Mouse (Mus musculus) heart, embryonic 12.5 days (tissue): ENCODE results near the gene Tex261. TPM values are rescaled to one million over a fixed set of nuclear protein-coding genes. Genes with fewer than 3 reads are reported as not detected.

Source experiments
- ATAC-seq: fragments of 200-750 bp; cut with Nextera tagmentation; 2 replicates; pipeline ENCODE4 v1.8.0; 2017; ENCODE audit warnings: moderate TSS enrichment, moderate library complexity; ENCODE audit not compliant: insufficient number of reproducible peaks, low FRiP score
- H3K27ac ChIP-seq: fragments of 300-500 bp; sonication (generic); 2 replicates; pipeline ENCODE4 v1.5.1; 2016; ENCODE audit warnings: mild to moderate bottlenecking, moderate library complexity; ENCODE audit not compliant: poor library complexity, severe bottlenecking
- H3K27me3 ChIP-seq: fragments of 300-500 bp; sonication (generic); replicated peaks from 2 replicates; pipeline ENCODE4 v1.6.1; 2016; ENCODE audit warnings: mild to moderate bottlenecking, moderate library complexity
- H3K36me3 ChIP-seq: fragments of 300-500 bp; sonication (generic); 2 replicates; pipeline ENCODE4 v1.6.1; 2016; ENCODE audit warnings: mild to moderate bottlenecking, moderate library complexity
- H3K4me1 ChIP-seq: fragments of 300-500 bp; sonication (generic); replicated peaks from 2 replicates; pipeline ENCODE4 v1.6.1; 2016; ENCODE audit warnings: mild to moderate bottlenecking
- H3K4me2 ChIP-seq: fragments of 300-500 bp; sonication (generic); 2 replicates; pipeline ENCODE4 v1.6.1; 2016; ENCODE audit warnings: mild to moderate bottlenecking, moderate library complexity
- H3K4me3 ChIP-seq: fragments of 300-500 bp; sonication (generic); 2 replicates; pipeline ENCODE4 v1.5.1; 2016; ENCODE audit warnings: mild to moderate bottlenecking
- H3K9ac ChIP-seq: fragments of 300-500 bp; sonication (generic); 2 replicates; pipeline ENCODE4 v1.6.1; 2016; ENCODE audit warnings: mild to moderate bottlenecking, moderate library complexity
- H3K9me3 ChIP-seq: fragments of 300-500 bp; sonication (generic); replicated peaks from 2 replicates; pipeline ENCODE4 v1.6.1; 2016; ENCODE audit warnings: mild to moderate bottlenecking, moderate library complexity
- WGBS: fragments of 180-500 bp; shearing (Covaris S2); methylation state at CpG from one replicate; pipeline ENCODE4 v1.1.7; 2016; 5-methylcytosine and 5-hydroxymethylcytosine counted together
- polyA plus RNA-seq: library from polyadenylated mRNA; unstranded; fragments of >200 nt; fragmentation: Nextera tagmentation; extraction: Ambion mirVana; gene quantifications from 2 replicates; pipeline ENCODE4 v1.2.1, GENCODE M21; 2016

Tex261 gene
- 67.7 and 76.3 TPM in 2 replicates for polyA plus RNA-seq

DNA sequence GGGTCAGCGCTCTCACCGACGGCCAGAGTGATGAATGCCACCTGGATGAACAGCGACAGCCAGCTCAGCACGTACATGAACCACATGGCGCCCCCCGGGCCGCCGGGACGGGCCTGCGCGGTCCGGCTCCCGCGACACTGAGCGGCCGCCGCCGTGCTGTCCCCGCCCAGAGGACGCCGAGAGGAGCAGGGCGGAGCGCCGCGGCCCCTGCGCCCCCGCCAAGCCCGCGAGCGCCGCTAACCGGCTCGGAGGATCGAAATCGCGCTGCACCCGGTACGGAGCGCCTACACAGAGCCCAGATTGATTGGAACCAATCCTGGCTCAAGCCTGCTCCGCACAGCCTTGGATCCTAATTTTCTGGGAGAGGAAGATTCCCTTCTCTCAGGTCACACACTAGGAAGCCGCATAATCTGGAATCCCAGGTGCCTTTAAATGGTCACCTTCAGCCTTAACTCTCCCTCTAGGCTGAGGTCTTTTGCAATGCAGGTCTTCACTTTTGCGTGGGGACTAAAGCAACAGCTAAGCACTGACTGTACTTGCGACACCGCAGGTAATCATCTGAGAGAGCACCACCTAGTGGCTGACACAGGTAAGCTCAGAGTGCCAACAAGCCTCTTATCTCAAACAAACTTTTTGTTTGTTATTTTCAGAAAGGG, at the start of gene Tex261:
TSS of gene Tex261 (minus strand) at position 176 of the 656 bp plus-strand sequence.
- H3K27me3 ChIP-seq: no peaks in the 10 kb centered on the region
- peaks cover 29% of the 10 kb centered on the region for H3K36me3 ChIP-seq
- H3K4me2 ChIP-seq: peak within 1 kb of the TSS; percentile 81
- ATAC-seq: peak; percentile 94
- H3K9me3 ChIP-seq: no peaks in the 10 kb centered on the region
- H3K9ac ChIP-seq: peak within 1 kb of the TSS; percentile 95
- H3K4me1 ChIP-seq: peaks cover 16% of the 10 kb centered on the region
- H3K4me3 ChIP-seq: peak within 1 kb of the TSS; percentile 96
- under 1% methylated on average over 45 of the region's 45 CpGs for WGBS
- H3K27ac ChIP-seq: peak within 1 kb of the TSS; percentile 82

DNA sequence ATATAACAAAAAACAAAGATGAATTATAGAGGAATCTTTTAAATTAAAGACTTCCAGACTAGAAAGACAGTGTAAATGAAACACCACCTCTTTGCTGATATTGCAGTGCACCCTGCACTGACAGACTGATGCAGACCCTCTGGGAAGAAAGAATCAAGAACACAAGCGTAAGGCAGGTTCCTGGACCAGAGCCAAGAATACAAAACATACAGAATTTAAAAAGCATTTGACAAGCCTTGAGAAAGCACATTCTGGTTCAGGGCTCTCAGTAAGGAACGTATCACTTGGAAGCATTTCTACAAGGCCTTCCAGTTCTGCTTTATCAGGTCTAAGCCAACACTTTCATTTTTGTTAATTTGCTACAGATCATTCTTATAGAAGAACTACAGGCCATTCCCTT, 46.2 kb upstream of the Tex261 start:
- H3K4me3 ChIP-seq: no peak overlapping the region
- peaks cover 13% of the 10 kb centered on the region; the same call in 1 of the 2 replicates for H3K4me1 ChIP-seq
- no peaks in the 10 kb centered on the region for H3K27me3 ChIP-seq
- H3K36me3 ChIP-seq: 0 out of 2 replicates have a peak, but pooled peaks cover 2% of the 10 kb centered on the region
- WGBS: 37% methylated on average over 2 of the region's 2 CpGs
- ATAC-seq: no peak
- H3K27ac ChIP-seq: no peak overlapping the region
- no peak overlapping the region for H3K4me2 ChIP-seq
- H3K9ac ChIP-seq: no peak overlapping the region
- 0 out of 2 replicates have a peak, but pooled peaks cover 4% of the 10 kb centered on the region for H3K9me3 ChIP-seq

DNA sequence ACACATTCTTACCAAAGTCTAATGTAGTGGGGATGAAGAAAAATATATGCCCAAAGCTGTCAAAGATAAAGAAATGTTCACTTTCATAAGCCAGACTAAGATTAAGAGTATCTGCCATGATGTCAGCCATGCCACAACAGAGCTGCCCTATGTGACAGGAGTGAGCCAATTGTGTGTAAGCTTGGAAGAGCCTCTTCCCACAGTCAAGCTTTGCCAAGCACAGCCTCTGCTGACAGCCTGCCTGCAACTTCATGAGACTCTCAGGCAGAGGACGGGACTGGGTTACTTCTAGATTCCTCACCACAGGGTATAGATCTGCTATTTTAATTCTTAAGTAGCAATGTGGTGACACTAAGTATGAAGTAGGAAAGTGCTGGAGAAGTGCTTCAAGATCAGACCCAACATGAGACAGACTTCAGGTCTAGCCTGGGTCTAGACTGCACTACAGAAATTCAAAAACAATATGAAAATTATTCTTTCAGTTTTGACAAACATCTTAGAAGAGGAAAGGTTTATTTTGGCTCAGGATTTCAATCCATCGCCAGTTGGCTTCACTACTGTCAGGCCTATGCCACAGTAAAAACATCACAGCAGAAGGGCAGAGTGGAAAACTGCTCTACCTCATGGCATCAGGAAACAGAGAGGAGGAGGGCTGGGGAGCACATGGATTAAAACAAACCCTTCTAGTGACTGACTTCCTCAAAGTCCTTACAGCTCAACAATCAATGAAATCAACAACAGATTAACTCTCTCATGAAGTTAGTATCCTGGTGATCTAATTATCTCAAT, 45.3 kb upstream of the Tex261 start:
- Histone ChIP-seq H3K9me3 (0 out of 2 replicates have a peak, but pooled peaks cover 5% of the 10 kb centered on the region), H3K9ac (no peak overlapping the region), H3K4me2 (no peak overlapping the region), H3K4me1 (peaks cover 13% of the 10 kb centered on the region; the same call in 1 of the 2 replicates), H3K27me3 (no peaks in the 10 kb centered on the region), H3K36me3 (0 out of 2 replicates have a peak, but pooled peaks cover 3% of the 10 kb centered on the region), H3K4me3 (no peak overlapping the region), H3K27ac (no peak overlapping the region)
- no peak for ATAC-seq
- 65% methylated on average over 2 of the region's 2 CpGs for WGBS

DNA sequence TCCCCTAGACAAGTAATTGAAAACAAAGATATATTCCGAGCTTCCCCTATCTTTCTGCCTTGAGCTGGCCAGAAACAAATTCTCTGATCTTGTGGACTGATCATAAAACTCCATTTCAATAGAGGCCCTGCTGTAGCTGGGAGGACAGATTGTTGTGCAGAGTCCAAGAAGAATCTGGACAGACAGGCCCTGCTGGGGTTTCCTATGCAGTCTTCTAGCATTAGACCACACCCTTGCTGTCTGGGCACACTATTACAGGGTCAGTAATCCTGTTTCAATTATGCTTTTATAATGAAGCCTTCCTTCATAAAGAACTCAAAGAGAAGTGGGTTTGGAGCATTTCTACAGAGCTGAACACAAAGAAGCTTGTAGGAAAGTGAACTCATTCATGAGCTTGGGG, 43.4 kb upstream of the Tex261 start:
- 0 out of 2 replicates have a peak, but pooled peaks cover 7% of the 10 kb centered on the region for H3K9me3 ChIP-seq
- ATAC-seq: no peak
- no peak overlapping the region for H3K9ac ChIP-seq
- peaks cover 12% of the 10 kb centered on the region for H3K36me3 ChIP-seq
- WGBS: 68% methylated on average over 1 of the region's 1 CpGs
- no peak overlapping the region for H3K4me2 ChIP-seq
- H3K4me3 ChIP-seq: no peak overlapping the region
- no peak overlapping the region for H3K27ac ChIP-seq
- no peaks in the 10 kb centered on the region for H3K27me3 ChIP-seq
- H3K4me1 ChIP-seq: peaks cover 13% of the 10 kb centered on the region; the same call in 1 of the 2 replicates

DNA sequence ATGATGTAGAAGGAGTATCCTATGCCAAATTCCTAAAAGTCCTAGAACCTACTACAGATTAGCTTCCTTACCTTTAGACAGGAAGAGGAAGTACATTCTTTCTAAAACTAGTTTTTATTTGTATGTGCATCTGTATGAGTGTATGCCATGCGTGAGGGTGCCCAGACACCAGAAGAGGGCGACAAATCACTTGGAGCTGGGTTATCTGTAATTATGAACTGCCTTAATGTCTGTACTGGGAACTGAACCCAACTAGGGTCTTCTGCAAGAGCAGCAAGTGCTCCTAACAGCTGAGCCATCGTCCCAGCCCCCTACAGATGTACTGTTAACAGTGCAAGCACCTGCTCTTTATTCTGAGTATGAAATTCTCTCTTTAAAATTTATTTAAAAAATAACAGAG, 40.2 kb upstream of the Tex261 start:
- Histone ChIP-seq H3K27me3 (no peaks in the 10 kb centered on the region), H3K9ac (no peak overlapping the region), H3K9me3 (0 out of 2 replicates have a peak, but pooled peaks cover 7% of the 10 kb centered on the region), H3K36me3 (peaks cover 30% of the 10 kb centered on the region), H3K4me1 (0 out of 2 replicates have a peak, but pooled peaks cover 2% of the 10 kb centered on the region), H3K4me2 (no peak overlapping the region), H3K4me3 (no peak overlapping the region), H3K27ac (no peak overlapping the region)
- 91% methylated on average over 3 of the region's 3 CpGs for WGBS
- ATAC-seq: no peak

DNA sequence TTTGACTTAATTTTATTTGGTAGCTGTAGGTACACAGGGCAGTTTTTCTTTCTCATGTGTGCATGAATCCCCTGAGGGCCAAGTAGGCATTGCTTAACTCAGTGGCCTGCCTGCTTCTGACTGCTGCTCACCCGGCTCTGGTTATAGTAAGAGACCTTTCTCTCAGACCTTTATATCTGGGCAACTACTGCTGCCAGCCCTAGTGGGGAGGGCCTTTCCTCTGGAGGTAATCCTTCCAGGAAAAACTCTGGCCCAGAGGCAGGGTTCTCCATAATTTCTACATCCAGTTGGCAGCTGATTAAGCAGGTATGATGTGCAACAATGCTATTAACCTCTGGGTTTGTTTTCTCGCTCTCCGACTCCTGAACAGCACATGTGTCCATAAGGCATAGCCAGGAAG, 27.2 kb upstream of the Tex261 start:
- Histone ChIP-seq H3K4me3 (no peak overlapping the region), H3K4me2 (no peak overlapping the region), H3K27me3 (no peaks in the 10 kb centered on the region), H3K9ac (no peak overlapping the region), H3K27ac (no peak overlapping the region), H3K9me3 (no peaks in the 10 kb centered on the region), H3K4me1 (no peaks in the 10 kb centered on the region), H3K36me3 (peaks cover 57% of the 10 kb centered on the region)
- WGBS: 85% methylated on average over 3 of the region's 3 CpGs
- ATAC-seq: no peak

DNA sequence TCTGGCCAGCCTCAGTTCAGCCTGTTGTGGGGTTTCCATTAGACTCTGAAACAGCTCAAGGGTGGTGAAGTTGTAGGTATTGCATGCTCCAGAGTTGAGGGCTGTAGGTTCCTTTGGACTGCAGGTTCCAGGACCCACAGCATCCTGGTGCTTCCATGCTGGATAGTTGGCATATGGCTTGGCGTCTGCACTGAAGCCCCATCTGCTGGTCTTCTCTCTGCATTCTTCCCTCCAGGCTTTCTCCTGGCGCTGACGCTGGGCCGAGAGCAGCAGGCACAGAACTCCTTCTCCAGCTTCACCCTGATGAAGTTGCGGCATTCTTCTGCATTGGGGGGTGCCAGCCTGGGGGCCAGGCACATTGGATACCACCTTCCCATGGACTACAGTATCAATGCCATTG, 26.4 kb upstream of the Tex261 start:
- Histone ChIP-seq H3K4me2 (no peak overlapping the region), H3K36me3 (peaks cover 60% of the 10 kb centered on the region), H3K27me3 (no peaks in the 10 kb centered on the region), H3K9me3 (no peaks in the 10 kb centered on the region), H3K4me1 (no peaks in the 10 kb centered on the region), H3K27ac (no peak overlapping the region), H3K9ac (no peak overlapping the region; the same call in 1 of the 2 replicates), H3K4me3 (no peak overlapping the region)
- ATAC-seq: no peak
- WGBS: 85% methylated on average over 5 of the region's 5 CpGs

DNA sequence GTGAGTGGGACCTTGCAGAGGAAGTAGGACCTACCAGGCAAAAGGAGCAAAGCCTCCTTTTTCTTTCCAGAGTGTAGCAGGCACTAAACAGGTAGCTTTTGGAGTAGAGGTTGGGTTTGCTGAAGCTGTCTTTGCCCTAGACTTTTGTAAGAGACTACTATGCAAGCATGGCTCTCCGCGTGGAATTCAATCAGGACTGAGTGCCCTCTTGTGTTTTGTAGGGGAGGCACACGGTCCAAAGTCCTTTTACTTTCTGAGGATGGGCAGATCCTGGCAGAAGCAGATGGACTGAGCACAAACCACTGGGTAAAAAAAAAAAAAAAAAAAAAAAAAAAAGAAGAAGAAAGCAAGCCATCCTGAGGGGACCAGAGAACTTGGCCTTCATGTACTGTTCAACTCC, 21.1 kb upstream of the Tex261 start:
- Histone ChIP-seq H3K27me3 (no peaks in the 10 kb centered on the region), H3K27ac (no peak overlapping the region), H3K9ac (no peak overlapping the region; the same call in 1 of the 2 replicates), H3K36me3 (peaks cover 36% of the 10 kb centered on the region), H3K4me2 (no peak overlapping the region), H3K4me1 (peaks cover 17% of the 10 kb centered on the region), H3K9me3 (no peaks in the 10 kb centered on the region), H3K4me3 (no peak overlapping the region)
- ATAC-seq: no peak
- 57% methylated on average over 3 of the region's 3 CpGs for WGBS

DNA sequence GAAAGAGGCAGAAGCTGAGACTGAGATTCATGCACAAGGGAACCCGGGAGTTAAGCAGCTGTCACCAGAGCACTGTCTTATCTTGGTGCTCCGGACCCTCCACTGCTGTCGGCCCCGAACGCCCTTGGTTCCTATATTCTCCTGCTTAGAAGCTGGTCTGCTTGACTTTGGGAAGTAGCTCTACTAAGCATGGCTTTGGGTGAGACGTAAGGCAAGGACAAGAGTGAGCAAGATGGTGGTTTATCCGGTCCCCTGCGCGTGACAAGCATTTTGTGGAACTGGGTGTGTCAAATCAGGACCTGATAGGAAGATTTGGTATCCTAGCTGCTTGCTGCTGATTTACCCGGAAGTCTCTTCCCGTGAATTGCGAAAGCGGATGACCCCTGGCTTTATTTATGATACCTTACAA, 19.9 kb upstream of the Tex261 start:
- Histone ChIP-seq H3K4me1 (peaks cover 25% of the 10 kb centered on the region), H3K4me3 (peak overlapping the region; percentile 87), H3K36me3 (peaks cover 24% of the 10 kb centered on the region), H3K9me3 (no peaks in the 10 kb centered on the region), H3K27ac (peak overlapping the region; percentile 93), H3K27me3 (no peaks in the 10 kb centered on the region), H3K4me2 (peak overlapping the region; percentile 89), H3K9ac (peak overlapping the region; percentile 91)
- ATAC-seq: peak; percentile 23; the same call in 1 of the 2 replicates
- WGBS: 4% methylated on average over 13 of the region's 13 CpGs

DNA sequence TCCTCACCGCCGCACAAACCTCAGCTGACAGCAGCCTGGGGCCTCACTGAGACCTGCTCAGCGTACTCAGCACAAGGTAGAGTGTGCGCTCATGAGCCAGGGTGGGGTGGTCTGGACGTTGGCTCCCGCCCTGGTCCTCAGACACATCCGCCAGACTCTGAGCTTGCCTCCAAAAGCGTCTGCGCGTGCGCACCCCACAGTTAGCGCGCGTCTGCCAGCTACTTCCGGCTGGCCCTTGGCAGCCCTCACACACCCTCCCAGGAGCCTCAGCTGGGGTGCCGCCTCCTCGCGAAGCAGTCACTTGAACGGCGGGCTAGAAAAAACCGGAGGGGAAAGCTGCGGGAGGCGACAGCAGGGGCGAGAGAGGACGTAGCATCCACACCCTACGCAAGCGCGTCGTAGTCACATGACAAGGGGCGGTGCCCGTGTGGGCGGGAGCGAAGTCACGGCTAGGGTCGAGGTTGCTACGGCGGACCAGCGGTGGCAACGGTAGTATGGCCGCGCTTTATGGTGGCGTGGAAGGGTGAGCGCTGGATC, 19.2 kb upstream of the Tex261 start, which contains the start of gene Nagk:
TSS of gene Nagk (plus strand) at position 223 of the 537 bp plus-strand sequence.
- peaks cover 25% of the 10 kb centered on the region for H3K4me1 ChIP-seq
- no peaks in the 10 kb centered on the region for H3K27me3 ChIP-seq
- peak within 1 kb of the TSS; percentile 91 for H3K9ac ChIP-seq
- no peaks in the 10 kb centered on the region for H3K9me3 ChIP-seq
- peak within 1 kb of the TSS; percentile 89 for H3K4me2 ChIP-seq
- peak within 1 kb of the TSS; percentile 87 for H3K4me3 ChIP-seq
- H3K36me3 ChIP-seq: peaks cover 17% of the 10 kb centered on the region
- H3K27ac ChIP-seq: peak within 1 kb of the TSS; percentile 93
- peak; percentile 96 for ATAC-seq
- under 1% methylated on average over 43 of the region's 43 CpGs for whole genome bisulfite sequencing
